ENCODE assay signal across 20 mouse cellular contexts in genomic region chr14:28010536-28011280, GRCm38 (mm10).
A peak's percentile ranks its signal among the peaks of the same experiment; 100 is the strongest.
DNase-seq lines count a peak whose midpoint lies in the region; ATAC-seq and TF ChIP-seq lines count a peak whose summit lies in the region.
"Had no signal": no experiment of that assay in that cellular context is flagged by ENCODE, and none has a peak within 500 bp of the region (broad histone marks: within the 10 kb centered on the region; RNA-seq: fewer than 3 reads in every experiment).

No protein-coding gene starts in this region.

- H3K36me3 ChIP-seq in forebrain, postnatal 0 days (ENCODE audit: insufficient read depth), result no peaks in the 10 kb centered on the region
- H3K36me3 ChIP-seq in forebrain, embryonic 12.5 days (replicated peaks), result no peaks in the 10 kb centered on the region
- no peaks in the 10 kb centered on the region for H3K36me3 ChIP-seq in lung, embryonic 15.5 days
- no peaks in the 10 kb centered on the region for H3K36me3 ChIP-seq in heart, embryonic 14.5 days (ENCODE audit: control insufficient read depth, insufficient read depth, low read length)
- H3K36me3 ChIP-seq: forebrain, embryonic 15.5 days; limb, embryonic 15.5 days; midbrain, embryonic 12.5 days had no signal

- H3K27ac ChIP-seq in forebrain, postnatal 0 days (ENCODE audit: low read depth, low read length), result no peak overlapping the region
- H3K27ac ChIP-seq in forebrain, embryonic 12.5 days, result no peak overlapping the region
- H3K27ac ChIP-seq in lung, embryonic 15.5 days, result no peak overlapping the region
- peak overlapping the region in 1 of 2 experiments; percentile 38; a peak in 1 of 4 replicates for H3K27ac ChIP-seq in heart, embryonic 14.5 days (replicated peaks in 1 of 2; ENCODE audit: control insufficient read depth in 1 of 2, insufficient read depth in 1 of 2, low read depth in 2 of 2, low read length in 2 of 2)
- H3K27ac ChIP-seq: forebrain, embryonic 15.5 days; gastrocnemius, adult 2 months; left cerebral cortex, adult 2 months; limb, embryonic 15.5 days; macrophage; midbrain, embryonic 12.5 days had no signal

- H3K4me3 ChIP-seq in forebrain, postnatal 0 days (ENCODE audit: low read depth, low read length), result no peak overlapping the region
- no peak overlapping the region for H3K4me3 ChIP-seq in forebrain, embryonic 12.5 days (replicated peaks)
- no peak overlapping the region for H3K4me3 ChIP-seq in lung, embryonic 15.5 days
- H3K4me3 ChIP-seq in heart, embryonic 14.5 days (ENCODE audit: control insufficient read depth in 1 of 2, insufficient read depth in 1 of 2, low read depth in 1 of 2, low read length in 2 of 2), result no peak overlapping the region
- H3K4me3 ChIP-seq: forebrain, embryonic 15.5 days; gastrocnemius, adult 2 months; left cerebral cortex, adult 2 months; limb, embryonic 15.5 days; midbrain, embryonic 12.5 days; myocyte had no signal

- no peaks in the 10 kb centered on the region for H3K9me3 ChIP-seq in forebrain, postnatal 0 days (ENCODE audit: low read length)
- no peaks in the 10 kb centered on the region for H3K9me3 ChIP-seq in forebrain, embryonic 12.5 days
- no peaks in the 10 kb centered on the region for H3K9me3 ChIP-seq in lung, embryonic 15.5 days
- no peaks in the 10 kb centered on the region for H3K9me3 ChIP-seq in heart, embryonic 14.5 days (ENCODE audit: control insufficient read depth, low read length)
- H3K9me3 ChIP-seq: forebrain, embryonic 15.5 days; limb, embryonic 15.5 days; midbrain, embryonic 12.5 days had no signal

- WGBS in forebrain, postnatal 0 days, result 60% methylated on average over 10 of the region's 10 CpGs
- WGBS in forebrain, embryonic 12.5 days, result 88% methylated on average over 10 of the region's 10 CpGs
- 34% methylated on average over 10 of the region's 10 CpGs for WGBS in lung, embryonic 15.5 days
- 15% methylated on average over 10 of the region's 10 CpGs for WGBS in heart, embryonic 14.5 days

- TF ChIP-seq CTCF in forebrain, postnatal 0 days (IDR thresholded peaks at IDR 0.05; ENCODE audit: low read depth), result no peak

- H3K4me2 ChIP-seq in forebrain, postnatal 0 days (ENCODE audit: low read depth), result no peak overlapping the region
- no peak overlapping the region for H3K4me2 ChIP-seq in forebrain, embryonic 12.5 days
- no peak overlapping the region for H3K4me2 ChIP-seq in lung, embryonic 15.5 days
- H3K4me2 ChIP-seq in heart, embryonic 14.5 days (ENCODE audit: low read length), result peak overlapping the region; percentile 20; the same call in 1 of the 2 replicates
- H3K4me2 ChIP-seq: forebrain, embryonic 15.5 days; limb, embryonic 15.5 days; midbrain, embryonic 12.5 days had no signal

- no peaks in the 10 kb centered on the region for H3K27me3 ChIP-seq in forebrain, postnatal 0 days (ENCODE audit: insufficient read depth, low read length)
- H3K27me3 ChIP-seq in forebrain, embryonic 12.5 days, result no peaks in the 10 kb centered on the region
- H3K27me3 ChIP-seq in lung, embryonic 15.5 days, result no peaks in the 10 kb centered on the region
- H3K27me3 ChIP-seq in heart, embryonic 14.5 days (ENCODE audit: control insufficient read depth, insufficient read depth, low read length), result peaks cover 18% of the 10 kb centered on the region
- H3K27me3 ChIP-seq: forebrain, embryonic 15.5 days; limb, embryonic 15.5 days; midbrain, embryonic 12.5 days; Patski had no signal

- peak; percentile 17 for DNase-seq in forebrain, postnatal 0 days
- DNase-seq in lung, postnatal 36 days, result no peak
- DNase-seq in brain, adult 2 months (ENCODE audit: low read depth, low spot score), result peak; percentile 30
- no peak for DNase-seq in neural tube, embryonic 10.5 days (ENCODE audit: extremely low spot score, low spot score)
- no peak for DNase-seq in kidney, postnatal 36 days
- DNase-seq: B cell, adult 2 months; cerebellum, adult 11-12 months; gastrocnemius, adult 2 months; kidney, adult 8-10 months; thymus, adult 18-20 months had no signal

- no peak overlapping the region for H3K9ac ChIP-seq in forebrain, postnatal 0 days
- H3K9ac ChIP-seq in forebrain, embryonic 12.5 days, result no peak overlapping the region
- no peak overlapping the region for H3K9ac ChIP-seq in lung, embryonic 15.5 days
- H3K9ac ChIP-seq in heart, embryonic 14.5 days (ENCODE audit: low read length), result no peak overlapping the region
- H3K9ac ChIP-seq: forebrain, embryonic 15.5 days; limb, embryonic 15.5 days; midbrain, embryonic 12.5 days had no signal

- H3K4me1 ChIP-seq in forebrain, postnatal 0 days (ENCODE audit: insufficient read depth), result no peaks in the 10 kb centered on the region
- H3K4me1 ChIP-seq in forebrain, embryonic 12.5 days, result peaks cover 4% of the 10 kb centered on the region
- H3K4me1 ChIP-seq in lung, embryonic 15.5 days, result peaks cover 3% of the 10 kb centered on the region; the same call in 1 of the 2 replicates
- peaks cover 11 to 14% of the 10 kb centered on the region in 2 experiments for H3K4me1 ChIP-seq in heart, embryonic 14.5 days (ENCODE audit: control insufficient read depth in 2 of 2, insufficient read depth in 2 of 2, low read length in 2 of 2)
- H3K4me1 ChIP-seq: limb, embryonic 15.5 days had no signal

- ATAC-seq in forebrain, postnatal 0 days, result no peak
- ATAC-seq in forebrain, embryonic 12.5 days (ENCODE audit: low FRiP score), result no peak
- peak; percentile 67; the same call in 1 of the 2 replicates for ATAC-seq in lung, embryonic 15.5 days (ENCODE audit: borderline replicate concordance, extremely low read depth, low FRiP score, low TSS enrichment)
- ATAC-seq in heart, embryonic 14.5 days (ENCODE audit: insufficient number of reproducible peaks, insufficient read depth, low FRiP score, low read depth), result peak; percentile 82
- ATAC-seq: forebrain, embryonic 15.5 days; Patski had no signal

Comparison
In these comparisons a context has a peak if more than half of its experiments do, and no peak if none do; other contexts are left out.
1. ATAC-seq: peak in lung, embryonic 15.5 days (single experiment) and heart, embryonic 14.5 days (single experiment); none in forebrain, postnatal 0 days (single experiment) and forebrain, embryonic 12.5 days (single experiment).
2. DNase-seq: peak in forebrain, postnatal 0 days (single experiment) and brain, adult 2 months (single experiment); none in lung, postnatal 36 days (single experiment), neural tube, embryonic 10.5 days (single experiment) and kidney, postnatal 36 days (0 of 2).